Mouse (Mus musculus) activated CD4-positive, CD25-positive, alpha-beta regulatory T cell (primary cell): ENCODE results near the gene Ak2. TPM values are rescaled to one million over a fixed set of nuclear protein-coding genes. Genes with fewer than 3 reads are reported as not detected.

ENCODE experiments used
- polyA plus RNA-seq, 2 experiments: library from polyadenylated mRNA; unstranded; fragments of 100-300 nt; shearing (Covaris generic); gene quantifications; one replicate each; pipeline ENCODE4 v1.2.1; 2017

The Ak2 gene
- polyA plus RNA-seq = 100 to 1,000 TPM; 139 to 163 TPM

GRCm38 (mm10) chr4:128991500-128992008, at the start of gene Ak2:
TSS of gene Ak2 (plus strand) at chr4:128991958.

GRCm38 (mm10) chr4:128962029-128962925, 29.5 kb upstream of the Ak2 start, which contains the start of gene Azin2:
TSS of gene Azin2 (minus strand) at chr4:128962442.

GRCm38 (mm10) chr4:129058207-129059092, 66.7 kb downstream of the Ak2 start, which contains the start of gene Rnf19b:
TSS of gene Rnf19b (plus strand) at chr4:129058271.

Other genes starting within 250 kb of the Ak2 start
- gene A3galt2, start 236.6 kb upstream of the Ak2 start, polyA plus RNA-seq = under 1 TPM; 0.05 to 0.06 TPM
- gene Zfp362, start 185.9 kb upstream of the Ak2 start, polyA plus RNA-seq = 10 to 100 TPM; 31.8 to 34.8 TPM
- gene Trim62, start 108.4 kb upstream of the Ak2 start, polyA plus RNA-seq = 10 to 100 TPM in 1 of 2 experiments, 1 to 10 TPM in 1; 9.3 to 14.9 TPM
- gene Azin2, start 29.5 kb upstream of the Ak2 start, polyA plus RNA-seq = 1 to 10 TPM in 1 of 2 experiments, under 1 TPM in 1; 0.79 to 1.9 TPM
- 10 to 100 TPM; 65.4 to 68.8 TPM for gene Rnf19b, start 66.3 kb downstream of the Ak2 start, polyA plus RNA-seq
- gene Tmem54, start 113.6 kb downstream of the Ak2 start, polyA plus RNA-seq = not detected
- gene Hpca, start 130.1 kb downstream of the Ak2 start, polyA plus RNA-seq = not detected
- gene Fndc5, start 145.0 kb downstream of the Ak2 start, polyA plus RNA-seq = under 1 TPM in 1 of 2 experiments, not detected in 1; 0.32 TPM
- 10 to 100 TPM; 13.8 to 18.0 TPM for gene S100pbp, start 197.8 kb downstream of the Ak2 start, polyA plus RNA-seq
- gene Yars, start 197.8 kb downstream of the Ak2 start, polyA plus RNA-seq = 10 to 100 TPM; 43.2 to 46.1 TPM